20 mouse cellular contexts compared by ENCODE assay signal in the genomic region with DNA sequence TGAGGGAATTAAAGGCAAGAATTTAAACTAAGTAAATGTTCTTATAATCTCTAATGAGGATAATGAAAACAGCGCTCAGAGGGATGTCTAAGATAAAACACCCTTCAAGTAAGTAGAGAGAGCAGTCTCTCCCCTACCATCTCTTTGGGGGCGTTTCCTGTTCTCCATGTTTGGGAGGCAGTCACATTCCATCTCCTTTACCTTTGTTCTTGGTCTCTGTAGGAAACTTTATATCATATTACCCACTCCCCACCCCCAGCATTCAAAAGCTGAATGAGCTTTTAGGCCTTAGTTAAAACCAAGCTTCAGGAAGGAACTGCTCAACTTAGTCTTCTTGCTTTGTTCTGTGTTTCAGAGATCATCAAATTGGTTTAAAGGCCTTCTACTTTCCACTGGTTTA.
DNase-seq lines count a peak whose midpoint lies in the region; ATAC-seq and TF ChIP-seq lines count a peak whose summit lies in the region.
"Had no signal": no experiment of that assay in that cellular context is flagged by ENCODE, and none has a peak within 500 bp of the region (broad histone marks: within the 10 kb centered on the region; RNA-seq: fewer than 3 reads in every experiment).

No protein-coding gene starts in this region.

- no peaks in the 10 kb centered on the region for H3K27me3 ChIP-seq in midbrain, embryonic 11.5 days (ENCODE audit: control insufficient read depth, insufficient read depth, low read length)
- H3K27me3 ChIP-seq in midbrain, postnatal 0 days (ENCODE audit: insufficient read depth, low read length) = no peaks in the 10 kb centered on the region
- H3K27me3 ChIP-seq in embryonic facial prominence, embryonic 11.5 days (ENCODE audit: control insufficient read depth, insufficient read depth, low read length) = no peaks in the 10 kb centered on the region
- H3K27me3 ChIP-seq in limb, embryonic 12.5 days = no peaks in the 10 kb centered on the region
- no peaks in the 10 kb centered on the region for H3K27me3 ChIP-seq in stomach, postnatal 0 days (ENCODE audit: control insufficient read depth, insufficient read depth, low read length)
- H3K27me3 ChIP-seq: embryonic facial prominence, embryonic 12.5 days; forebrain, embryonic 13.5 days; intestine, embryonic 15.5 days had no signal

- no peak for TF ChIP-seq CTCF in midbrain, postnatal 0 days (IDR thresholded peaks at IDR 0.05)
- no peak for TF ChIP-seq CTCF in stomach, postnatal 0 days (IDR thresholded peaks at IDR 0.05; ENCODE audit: low read depth)

- no peak overlapping the region for H3K9ac ChIP-seq in midbrain, embryonic 11.5 days (ENCODE audit: low read length)
- H3K9ac ChIP-seq in midbrain, postnatal 0 days (replicated peaks; ENCODE audit: low read length, poor library complexity, severe bottlenecking) = no peak overlapping the region
- H3K9ac ChIP-seq in embryonic facial prominence, embryonic 11.5 days (replicated peaks; ENCODE audit: low read length) = no peak overlapping the region
- H3K9ac ChIP-seq in limb, embryonic 12.5 days (replicated peaks) = no peak overlapping the region
- H3K9ac ChIP-seq in stomach, postnatal 0 days (ENCODE audit: low read length) = no peak overlapping the region
- H3K9ac ChIP-seq: embryonic facial prominence, embryonic 12.5 days; forebrain, embryonic 13.5 days; forebrain, postnatal 0 days; hindbrain, embryonic 14.5 days; intestine, embryonic 15.5 days had no signal

- TF ChIP-seq EP300 in stomach, postnatal 0 days (optimal IDR thresholded peaks at IDR 0.05) = no peak

- peak; percentile 83 for DNase-seq in midbrain, embryonic 11.5 days (ENCODE audit: low spot score, missing footprints)
- no peak for DNase-seq in midbrain, postnatal 0 days (ENCODE audit: low spot score)
- peak; percentile 68 for DNase-seq in embryonic facial prominence, embryonic 11.5 days (ENCODE audit: low spot score)
- no peak for DNase-seq in stomach, postnatal 0 days (ENCODE audit: low spot score)
- no peak for DNase-seq in heart, postnatal 36 days
- no peak for DNase-seq in heart, postnatal 10 days
- DNase-seq: adrenal gland, postnatal 10 days; cerebellum, adult 18-20 months; cerebellum, adult 9-11 months; forebrain, postnatal 0 days; gastrocnemius, postnatal 36 days; heart, adult 11 months; heart, postnatal 14 days had no signal

- H3K4me2 ChIP-seq in midbrain, embryonic 11.5 days = no peak overlapping the region
- no peak overlapping the region for H3K4me2 ChIP-seq in midbrain, postnatal 0 days (ENCODE audit: low read depth, low read length, poor library complexity, severe bottlenecking)
- no peak overlapping the region for H3K4me2 ChIP-seq in embryonic facial prominence, embryonic 11.5 days (ENCODE audit: low read depth, low read length)
- H3K4me2 ChIP-seq in limb, embryonic 12.5 days = no peak overlapping the region
- no peak overlapping the region for H3K4me2 ChIP-seq in stomach, postnatal 0 days (replicated peaks; ENCODE audit: low read depth)
- H3K4me2 ChIP-seq: embryonic facial prominence, embryonic 12.5 days; forebrain, embryonic 13.5 days; hindbrain, embryonic 14.5 days; intestine, embryonic 15.5 days had no signal

- 22% methylated on average over 2 of the region's 2 CpGs for WGBS in midbrain, embryonic 11.5 days
- WGBS in midbrain, postnatal 0 days = 25% methylated on average over 2 of the region's 2 CpGs
- WGBS in embryonic facial prominence, embryonic 11.5 days = 16% methylated on average over 2 of the region's 2 CpGs
- WGBS in limb, embryonic 12.5 days = 28% methylated on average over 2 of the region's 2 CpGs
- WGBS in stomach, postnatal 0 days = 33% methylated on average over 2 of the region's 2 CpGs

- H3K4me1 ChIP-seq in midbrain, embryonic 11.5 days (ENCODE audit: control insufficient read depth, insufficient read depth, low read length) = no peaks in the 10 kb centered on the region
- no peaks in the 10 kb centered on the region for H3K4me1 ChIP-seq in midbrain, postnatal 0 days (ENCODE audit: insufficient read depth, low read length)
- H3K4me1 ChIP-seq in embryonic facial prominence, embryonic 11.5 days (ENCODE audit: control insufficient read depth, insufficient read depth, low read length) = no peaks in the 10 kb centered on the region
- H3K4me1 ChIP-seq in limb, embryonic 12.5 days (replicated peaks) = peaks cover 35% of the 10 kb centered on the region
- no peaks in the 10 kb centered on the region for H3K4me1 ChIP-seq in stomach, postnatal 0 days (replicated peaks; ENCODE audit: control insufficient read depth, insufficient read depth)
- H3K4me1 ChIP-seq: heart, embryonic 10.5 days; intestine, embryonic 15.5 days had no signal

- no peak for ATAC-seq in midbrain, embryonic 11.5 days (ENCODE audit: low FRiP score)
- ATAC-seq in midbrain, postnatal 0 days (ENCODE audit: low FRiP score) = no peak
- no peak; the same call in 1 of the 2 replicates for ATAC-seq in embryonic facial prominence, embryonic 11.5 days (replicated peaks; ENCODE audit: insufficient number of reproducible peaks, low FRiP score, low TSS enrichment, low read depth)
- ATAC-seq in limb, embryonic 12.5 days (ENCODE audit: insufficient number of reproducible peaks, insufficient read depth, low FRiP score, low TSS enrichment, low read depth) = no peak
- ATAC-seq in stomach, postnatal 0 days (ENCODE audit: low FRiP score, low TSS enrichment) = no peak
- ATAC-seq: forebrain, embryonic 13.5 days; forebrain, postnatal 0 days; intestine, embryonic 15.5 days had no signal

- H3K9me3 ChIP-seq in midbrain, embryonic 11.5 days (ENCODE audit: control insufficient read depth, low read length) = no peaks in the 10 kb centered on the region
- H3K9me3 ChIP-seq in midbrain, postnatal 0 days (ENCODE audit: low read length) = no peaks in the 10 kb centered on the region
- H3K9me3 ChIP-seq in embryonic facial prominence, embryonic 11.5 days (replicated peaks; ENCODE audit: control insufficient read depth, low read length) = no peaks in the 10 kb centered on the region
- no peaks in the 10 kb centered on the region for H3K9me3 ChIP-seq in limb, embryonic 12.5 days
- H3K9me3 ChIP-seq in stomach, postnatal 0 days (ENCODE audit: control insufficient read depth, low read length) = no peaks in the 10 kb centered on the region
- H3K9me3 ChIP-seq: embryonic facial prominence, embryonic 12.5 days; forebrain, embryonic 13.5 days; heart, embryonic 10.5 days; hindbrain, embryonic 10.5 days; intestine, embryonic 15.5 days had no signal

- H3K36me3 ChIP-seq in midbrain, embryonic 11.5 days (ENCODE audit: control insufficient read depth, insufficient read depth, low read length) = no peaks in the 10 kb centered on the region
- no peaks in the 10 kb centered on the region for H3K36me3 ChIP-seq in midbrain, postnatal 0 days (ENCODE audit: insufficient read depth, low read length)
- no peaks in the 10 kb centered on the region for H3K36me3 ChIP-seq in embryonic facial prominence, embryonic 11.5 days (replicated peaks; ENCODE audit: control insufficient read depth, insufficient read depth, low read depth, low read length)
- no peaks in the 10 kb centered on the region for H3K36me3 ChIP-seq in limb, embryonic 12.5 days
- no peaks in the 10 kb centered on the region for H3K36me3 ChIP-seq in stomach, postnatal 0 days (ENCODE audit: control insufficient read depth, insufficient read depth, low read length)
- H3K36me3 ChIP-seq: embryonic facial prominence, embryonic 12.5 days; heart, embryonic 10.5 days; hindbrain, embryonic 10.5 days; intestine, embryonic 15.5 days had no signal

- no peak overlapping the region for H3K4me3 ChIP-seq in midbrain, embryonic 11.5 days (ENCODE audit: low read depth, low read length)
- no peak overlapping the region for H3K4me3 ChIP-seq in midbrain, postnatal 0 days (ENCODE audit: low read depth, low read length)
- H3K4me3 ChIP-seq in embryonic facial prominence, embryonic 11.5 days (ENCODE audit: low read depth, low read length) = no peak overlapping the region
- H3K4me3 ChIP-seq in limb, embryonic 12.5 days (replicated peaks) = no peak overlapping the region
- H3K4me3 ChIP-seq in stomach, postnatal 0 days (ENCODE audit: low read depth, low read length) = no peak overlapping the region
- H3K4me3 ChIP-seq: embryonic facial prominence, embryonic 12.5 days; forebrain, embryonic 13.5 days; heart, embryonic 10.5 days; hindbrain, embryonic 10.5 days; intestine, embryonic 15.5 days had no signal

- intact Hi-C loops in heart, postnatal 36 days (cut with DNase I) = no loop called here
- intact Hi-C loops in heart, postnatal 10 days (cut with DNase I) = no loop called here

- H3K27ac ChIP-seq in midbrain, embryonic 11.5 days (ENCODE audit: low read depth, low read length) = no peak overlapping the region
- no peak overlapping the region for H3K27ac ChIP-seq in midbrain, postnatal 0 days (ENCODE audit: low read depth, low read length)
- no peak overlapping the region for H3K27ac ChIP-seq in embryonic facial prominence, embryonic 11.5 days (replicated peaks; ENCODE audit: low read depth, low read length)
- H3K27ac ChIP-seq in limb, embryonic 12.5 days = peak overlapping the region; percentile 59; the same call in 1 of the 2 replicates
- H3K27ac ChIP-seq in stomach, postnatal 0 days (replicated peaks) = no peak overlapping the region
- H3K27ac ChIP-seq: embryonic facial prominence, embryonic 12.5 days; forebrain, embryonic 13.5 days; heart, embryonic 10.5 days; hindbrain, embryonic 10.5 days; hindbrain, embryonic 14.5 days; intestine, embryonic 15.5 days had no signal

Comparison
In these comparisons a context has a peak if more than half of its experiments do, and no peak if none do; other contexts are left out.
1. DNase-seq: peak in midbrain, embryonic 11.5 days (single experiment) and embryonic facial prominence, embryonic 11.5 days (single experiment); none in midbrain, postnatal 0 days (single experiment), stomach, postnatal 0 days (single experiment), heart, postnatal 36 days (0 of 2) and heart, postnatal 10 days (0 of 2).